Mouse (Mus musculus): ENCODE results near the gene Gm17467.
"Not testable (repeated sequence)": the region's sequence is repeated elsewhere in the genome, so short reads cannot be mapped to it uniquely, and the experiment has no call there.

Gm17467 gene

GRCm38 (mm10) chrX:123704691-123705090 lies at the start of gene Gm17467:
TSS of gene Gm17467 (minus strand) at chrX:123704791.
- DNase-seq = not testable (repeated sequence)

All from cerebellum, adult 11 months (tissue).